Mouse (Mus musculus): ENCODE measurements around the gene Hint1. TPM values are rescaled to one million over a fixed set of nuclear protein-coding genes. Genes with fewer than 3 reads are reported as not detected.
"Not testable (repeated sequence)": the region's sequence is repeated elsewhere in the genome, so short reads cannot be mapped to it uniquely, and the experiment has no call there.

Hint1 gene
- polyA plus RNA-seq, 2 experiments from 2014 or later = 375 to 447 TPM

DNA sequence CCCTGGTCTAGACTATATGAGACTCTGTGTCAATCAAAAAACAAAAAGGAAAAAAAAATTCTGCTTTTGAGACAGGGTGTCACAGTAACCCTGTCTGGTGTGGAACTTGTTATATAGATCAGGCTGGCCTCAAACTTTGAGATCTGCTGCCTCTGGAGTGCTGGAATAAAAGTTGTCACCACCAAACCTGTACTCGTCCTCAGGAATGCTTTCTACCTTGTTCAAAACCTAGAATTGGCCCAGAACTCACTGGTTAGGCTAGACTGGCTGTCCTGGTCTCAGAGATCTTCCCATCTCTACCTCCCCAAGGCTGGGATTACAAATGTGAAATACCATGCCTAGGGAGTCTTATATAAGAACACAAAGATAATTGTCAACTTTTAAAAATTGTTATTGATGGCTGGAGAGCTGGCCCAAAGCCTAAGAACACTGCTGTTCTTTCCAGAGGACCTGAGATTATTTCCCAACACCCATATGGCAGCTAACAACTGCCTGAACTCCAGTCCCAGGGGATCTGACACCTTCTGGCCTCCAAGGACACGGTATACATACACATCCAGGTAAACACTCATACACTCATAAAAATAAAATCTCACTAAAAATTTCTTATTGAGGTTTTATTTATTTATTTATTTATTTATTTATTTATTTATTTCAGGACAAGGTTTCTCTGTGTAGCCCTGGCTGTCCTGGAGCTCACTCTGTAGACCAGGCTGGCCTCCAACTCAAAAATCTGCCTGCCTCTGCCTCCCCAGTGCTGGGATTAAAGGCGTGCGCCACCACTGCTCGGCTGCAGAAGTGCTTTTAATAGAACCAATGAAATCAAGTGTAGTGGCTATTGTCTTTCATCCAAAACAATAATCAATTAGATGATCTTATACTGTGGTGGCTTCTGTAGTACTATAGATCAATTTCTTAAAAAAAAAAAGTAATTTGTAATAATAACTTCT is 4.4 kb upstream of the Hint1 start:
- ATAC-seq = no peak

DNA sequence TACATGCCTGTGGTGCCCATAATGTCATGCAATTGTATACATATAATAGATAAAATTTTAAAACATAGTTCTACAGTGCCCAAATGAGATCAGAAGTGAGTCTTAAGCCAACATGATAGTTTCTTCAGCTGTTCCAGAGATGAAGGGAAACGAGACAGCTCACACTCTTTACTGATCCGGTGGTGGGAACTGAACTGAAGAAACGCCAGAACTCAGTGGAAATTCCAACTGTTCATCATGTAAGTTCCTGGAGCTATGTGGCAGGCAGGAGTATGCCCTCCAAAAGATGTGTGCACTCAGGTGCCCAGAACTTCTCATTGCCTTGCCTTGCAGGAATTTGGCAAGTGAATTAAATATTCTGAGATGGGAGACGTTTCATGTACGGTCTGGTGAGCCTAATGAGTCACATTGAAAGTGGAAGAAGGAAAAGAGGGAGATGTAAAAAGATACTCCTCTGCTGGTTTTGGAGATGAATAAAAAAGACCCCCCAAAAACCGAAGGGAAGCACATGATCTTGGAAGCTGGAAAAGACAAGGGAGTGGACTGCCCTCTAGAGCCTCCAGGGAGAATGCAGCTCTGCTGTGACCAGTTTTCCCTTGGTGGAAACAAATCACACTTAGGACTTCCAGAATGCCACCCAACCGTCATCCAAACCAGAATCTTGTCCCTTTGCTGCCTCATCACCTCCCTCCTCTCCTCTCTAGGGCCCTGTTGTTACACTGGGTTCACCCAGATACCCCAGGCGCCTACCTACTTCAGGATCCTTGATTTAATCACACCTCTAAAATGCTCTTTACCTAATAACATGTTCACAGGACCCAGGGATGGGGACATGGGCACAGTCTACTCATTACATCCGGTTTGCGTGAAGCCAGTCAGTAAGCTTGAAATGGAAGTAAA is 3.3 kb upstream of the Hint1 start:
- ATAC-seq = no peak

DNA sequence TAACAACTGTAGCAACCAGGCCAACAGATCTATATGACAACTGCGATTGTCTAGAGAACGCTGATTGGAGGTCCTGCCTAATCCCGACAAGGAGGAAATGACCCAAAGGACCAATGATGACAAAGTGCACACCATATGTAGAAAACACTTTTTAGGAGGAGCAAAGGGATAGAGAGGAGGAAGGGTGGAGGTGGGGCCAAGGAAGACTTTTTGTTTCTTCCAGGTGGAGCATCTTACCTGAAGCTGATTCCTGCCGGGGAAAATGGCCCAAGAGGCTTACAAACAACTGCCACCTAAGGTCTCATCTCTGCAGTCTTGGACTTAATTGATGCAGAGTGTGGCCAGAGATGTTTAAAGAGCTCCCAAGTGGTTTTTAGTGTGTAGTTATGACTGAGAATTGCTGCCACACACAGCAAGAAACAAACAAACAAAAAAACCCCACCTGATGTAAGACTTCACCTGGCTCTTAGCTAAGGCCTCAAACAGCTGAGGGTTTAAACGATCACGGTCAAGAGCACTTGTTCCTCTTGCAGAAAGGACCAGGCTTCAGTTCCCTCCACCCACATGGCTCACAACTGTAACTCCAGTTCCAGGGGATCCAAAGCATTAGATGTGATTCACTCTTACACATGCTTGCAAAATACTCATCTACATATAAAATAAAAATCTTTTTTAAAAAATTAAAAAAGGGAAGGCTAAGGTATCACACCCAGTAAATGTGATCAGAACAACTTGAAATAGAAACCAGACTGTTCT is 675 bp upstream of the Hint1 start:
- ATAC-seq = no peak

DNA sequence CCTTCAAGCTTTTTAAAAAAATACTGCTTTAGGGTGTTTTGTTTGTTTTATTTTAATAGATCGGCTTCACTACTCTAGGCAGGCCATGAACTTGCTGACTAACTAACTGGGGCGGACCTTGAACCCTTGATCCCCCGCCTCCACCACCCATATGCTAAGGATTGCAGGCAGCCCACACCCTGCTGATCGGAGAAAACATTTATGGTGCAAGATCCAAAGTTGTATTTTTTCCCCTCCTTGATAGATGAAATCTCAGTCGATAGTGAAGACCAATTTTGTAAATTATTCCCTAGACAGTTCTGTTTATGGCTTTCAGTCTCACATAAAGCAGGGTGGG is 834 bp downstream of the Hint1 start:
- no peak for ATAC-seq

DNA sequence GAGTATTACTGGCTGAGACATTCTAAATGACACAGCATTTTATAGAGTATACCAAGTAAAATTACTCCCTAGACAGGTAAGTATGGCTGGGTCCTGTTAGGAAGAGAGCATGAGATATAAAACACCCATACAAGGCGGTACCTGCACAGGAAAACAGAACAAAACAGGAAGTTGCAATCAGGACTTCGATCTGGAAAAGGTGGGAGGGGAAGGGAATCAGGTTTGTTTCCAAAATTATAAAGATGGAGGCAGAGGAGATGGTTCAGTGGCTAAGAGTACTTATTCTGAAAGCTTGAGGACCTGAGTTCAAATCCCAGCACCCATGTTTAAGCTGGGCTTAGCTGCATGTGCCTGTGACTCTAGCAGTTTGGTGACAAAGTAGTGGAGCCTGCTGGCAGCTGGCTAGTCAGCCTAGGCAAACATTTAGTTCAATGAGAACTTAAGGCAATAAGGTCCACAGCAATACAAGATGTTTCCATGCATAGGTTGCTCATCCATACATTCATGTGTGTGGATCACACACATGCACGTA is 1.8 kb downstream of the Hint1 start:
- ATAC-seq = no peak

DNA sequence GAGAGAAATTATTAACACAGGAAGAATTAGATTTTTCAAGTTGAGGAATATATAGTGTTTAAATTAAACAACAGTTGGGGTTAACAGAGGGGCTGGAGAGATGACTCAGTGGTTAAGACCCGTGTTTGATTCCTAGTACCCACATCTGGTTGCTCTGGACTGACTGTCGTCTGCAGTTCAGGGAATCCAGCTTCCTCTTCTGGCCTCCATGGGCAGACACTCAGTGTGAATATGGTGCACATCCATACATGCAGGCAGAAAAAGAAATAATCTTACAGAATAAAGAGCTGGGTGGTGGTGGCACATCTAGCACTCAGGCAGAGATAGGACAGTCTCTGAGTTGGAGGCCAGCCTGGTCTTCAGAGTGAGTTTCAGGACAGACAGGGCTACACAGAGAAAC is 2.3 kb downstream of the Hint1 start:
- ATAC-seq = no peak

DNA sequence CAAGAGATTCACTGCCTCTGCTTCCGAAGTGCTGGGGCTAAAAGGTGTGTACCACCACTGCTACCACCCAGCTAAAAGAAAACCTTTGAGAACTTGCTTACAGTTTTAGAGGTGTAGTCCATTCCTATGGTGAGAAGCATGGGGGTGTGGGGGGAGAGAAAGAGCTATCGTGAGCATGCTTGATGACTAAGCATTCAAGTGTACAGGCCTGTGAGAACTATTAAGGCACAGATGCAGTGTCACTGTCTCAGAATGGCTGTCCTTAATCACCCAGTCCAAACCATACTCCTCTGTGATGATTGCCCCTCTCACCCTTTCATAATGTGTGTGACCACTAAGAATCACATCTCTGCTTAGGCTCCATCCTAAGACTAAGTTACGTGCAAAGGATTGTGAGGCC is 3.1 kb downstream of the Hint1 start:
- no peak for ATAC-seq

DNA sequence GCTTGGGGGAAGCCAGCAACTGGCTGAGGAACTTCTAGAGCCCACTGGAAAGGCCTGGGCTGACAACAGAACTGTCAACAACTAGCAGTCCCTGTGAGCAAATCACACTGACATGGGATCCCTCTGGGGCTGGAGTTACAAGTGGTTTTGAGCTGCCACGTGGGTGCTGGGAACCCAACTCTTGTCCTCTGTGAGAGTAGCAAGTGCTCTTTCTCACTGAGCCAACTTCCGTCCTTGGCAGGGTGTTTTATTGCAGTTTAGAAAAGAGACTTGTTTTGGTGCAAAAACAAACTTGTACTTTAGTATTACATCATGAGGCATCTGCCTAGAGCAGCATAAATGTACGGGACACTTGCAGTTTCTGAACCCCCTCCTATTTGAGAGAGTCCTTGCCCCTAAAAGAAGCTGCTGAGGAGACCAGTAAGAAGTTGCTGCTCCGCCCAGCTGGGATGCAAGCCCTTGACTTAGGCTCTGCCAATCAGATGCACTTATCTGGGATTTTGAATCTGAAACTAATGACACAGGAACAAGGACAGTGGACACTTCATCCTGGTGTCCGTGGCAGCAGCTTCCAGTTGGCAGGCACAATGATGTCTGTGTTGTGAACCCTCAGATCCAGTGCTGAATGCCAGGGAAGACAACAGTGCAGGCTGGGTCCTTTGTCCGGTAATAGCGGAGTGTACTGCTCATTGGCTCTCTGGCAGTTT is 5.8 kb downstream of the Hint1 start:
- no peak for ATAC-seq

DNA sequence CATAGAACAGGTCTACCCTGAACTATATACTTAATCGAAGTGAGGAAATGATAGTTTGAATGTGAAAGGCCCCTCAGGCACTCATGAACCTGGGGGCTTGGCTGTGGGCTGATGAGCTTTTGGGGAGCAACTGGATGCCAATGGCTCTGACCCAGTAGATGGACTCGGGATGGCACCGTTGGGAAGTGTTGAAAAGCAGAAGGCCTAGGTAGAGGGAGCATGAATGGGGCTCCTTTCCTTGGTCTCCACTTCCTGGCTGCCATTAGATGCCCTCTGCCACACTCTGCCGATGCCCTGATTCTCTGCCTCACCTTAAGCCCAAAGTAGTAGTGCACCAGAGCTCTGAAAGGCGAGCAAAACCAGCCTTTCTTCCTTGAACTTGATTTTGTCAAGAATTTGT is 9.8 kb downstream of the Hint1 start:
- ATAC-seq = no peak

DNA sequence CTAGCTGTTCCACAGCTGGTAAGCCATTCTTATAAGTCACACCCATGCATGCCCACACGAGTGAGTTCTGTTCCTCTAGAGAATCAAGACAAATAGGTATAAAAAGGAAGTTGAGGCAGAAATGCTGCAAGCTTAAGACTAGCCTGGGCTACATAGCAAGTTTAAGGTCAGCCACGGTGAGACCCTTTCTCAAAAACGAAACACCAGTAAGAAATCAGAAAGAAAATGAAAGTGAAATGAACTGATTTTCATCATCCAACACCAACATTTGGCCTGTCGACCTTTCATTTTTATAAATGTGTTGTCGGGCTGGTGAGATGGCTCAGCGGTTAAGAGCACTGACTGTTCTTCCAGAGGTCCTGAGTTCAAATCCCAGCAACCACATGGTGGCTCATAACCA is 12.7 kb downstream of the Hint1 start:
- ATAC-seq = no peak

DNA sequence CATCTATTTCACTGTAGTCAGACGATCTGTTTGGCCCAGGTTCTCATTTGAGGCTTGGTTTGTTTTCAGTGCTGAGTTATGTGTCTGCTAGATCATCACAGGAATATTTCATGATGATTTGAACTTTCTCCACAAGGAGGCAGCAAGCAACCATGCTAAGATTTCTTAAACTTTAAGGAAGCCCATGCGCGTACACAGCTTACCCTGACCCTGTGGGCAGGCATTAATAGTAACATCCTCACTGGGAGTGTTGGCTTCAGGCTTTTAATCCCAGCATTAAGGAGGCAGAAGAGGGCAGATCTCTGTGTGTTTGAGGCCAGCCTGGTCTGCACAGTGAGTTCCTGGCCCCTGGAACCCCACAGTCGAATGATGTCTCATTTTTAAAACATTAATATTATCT is 13.3 kb downstream of the Hint1 start:
- peak; percentile 92 for ATAC-seq

DNA sequence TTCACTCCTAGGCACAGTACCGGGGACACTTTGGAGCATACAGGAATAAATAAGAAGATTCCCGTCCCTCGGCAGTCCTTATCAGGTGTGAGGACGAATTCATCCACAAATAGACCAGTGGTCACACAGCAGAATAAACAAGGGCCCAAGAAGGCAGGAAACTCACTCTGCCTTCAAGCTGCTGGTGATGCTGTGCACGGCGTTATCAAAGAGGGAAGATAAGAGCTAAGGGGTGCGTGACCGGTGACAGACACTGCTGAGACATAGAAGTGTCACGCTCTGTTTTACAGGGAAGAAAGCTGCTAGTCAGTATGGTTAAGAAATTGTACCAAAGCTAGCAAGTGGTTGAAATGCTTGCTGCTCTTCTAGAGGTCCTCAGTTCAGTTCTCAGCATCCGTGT is 13.7 kb downstream of the Hint1 start:
- no peak for ATAC-seq

DNA sequence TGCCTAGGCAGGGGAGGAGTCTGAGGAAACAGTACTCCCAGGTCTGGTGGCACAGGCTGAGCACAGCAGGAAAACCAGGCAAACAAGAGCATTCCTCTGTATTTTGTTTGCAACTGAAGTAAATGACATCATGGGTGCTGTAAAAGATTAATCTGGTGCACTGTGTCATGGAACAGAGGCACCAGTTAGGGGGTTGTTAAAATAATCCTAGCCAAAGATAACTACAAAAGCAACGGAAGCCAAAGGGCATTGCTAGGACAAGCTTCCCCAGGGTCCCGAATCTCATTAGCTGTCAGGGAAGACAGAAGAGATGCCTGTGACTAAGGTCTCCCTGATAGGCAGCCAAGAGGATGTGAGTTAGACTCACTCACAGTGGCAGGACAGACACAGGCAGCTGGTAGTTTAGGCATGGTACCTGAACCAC is 14.9 kb downstream of the Hint1 start:
- ATAC-seq = no peak

DNA sequence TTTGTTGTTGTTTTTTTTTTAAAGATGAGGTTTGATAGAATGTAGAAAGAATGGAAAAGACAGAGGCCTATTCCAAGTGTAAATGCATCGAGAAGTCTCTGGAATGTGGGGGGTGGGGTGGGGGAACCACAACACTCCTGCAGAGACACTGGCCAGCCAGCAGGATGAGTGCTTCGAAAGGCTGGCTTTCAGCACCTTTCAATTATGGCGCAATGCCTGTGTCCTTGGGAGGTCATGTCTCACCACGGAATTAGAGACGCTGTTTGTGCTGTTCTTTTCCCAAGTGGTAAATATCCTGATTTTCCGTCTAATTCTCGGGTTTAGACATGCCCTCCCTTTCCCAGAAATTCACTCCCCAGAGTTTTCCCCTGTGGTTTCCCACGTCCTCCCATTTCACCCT is 16.5 kb downstream of the Hint1 start:
- no peak for ATAC-seq

DNA sequence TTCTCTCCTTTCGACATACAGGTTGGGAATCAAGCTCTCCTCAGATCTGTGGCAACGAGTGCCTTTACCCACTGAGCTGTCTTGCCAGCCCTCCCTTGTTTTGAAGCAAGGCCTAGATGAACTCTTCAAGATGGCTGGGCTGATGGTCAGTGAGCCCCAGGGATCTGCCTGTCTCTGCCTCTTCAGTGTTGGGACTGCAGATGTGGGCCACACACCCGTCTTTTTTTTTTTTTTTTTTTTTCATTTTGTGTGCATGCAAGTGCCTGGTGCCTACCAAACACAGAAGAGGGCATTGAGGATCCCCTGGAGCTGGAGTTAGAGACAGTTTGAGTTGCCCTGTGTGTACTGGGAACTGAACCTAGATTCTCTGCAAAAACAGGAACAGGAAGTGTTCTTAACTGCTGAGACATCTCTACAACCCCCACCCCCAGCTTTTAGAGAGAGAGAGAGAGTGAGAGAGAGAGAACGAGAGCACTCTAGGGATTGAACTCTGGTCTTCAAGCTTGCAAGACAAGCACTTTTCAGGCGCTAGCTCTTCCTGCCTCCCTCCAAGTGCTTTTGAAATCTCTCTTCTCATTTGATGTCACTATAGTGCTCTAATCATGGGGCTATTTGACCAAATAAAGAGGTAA is 18.1 kb downstream of the Hint1 start:
- peak; percentile 76 for ATAC-seq

DNA sequence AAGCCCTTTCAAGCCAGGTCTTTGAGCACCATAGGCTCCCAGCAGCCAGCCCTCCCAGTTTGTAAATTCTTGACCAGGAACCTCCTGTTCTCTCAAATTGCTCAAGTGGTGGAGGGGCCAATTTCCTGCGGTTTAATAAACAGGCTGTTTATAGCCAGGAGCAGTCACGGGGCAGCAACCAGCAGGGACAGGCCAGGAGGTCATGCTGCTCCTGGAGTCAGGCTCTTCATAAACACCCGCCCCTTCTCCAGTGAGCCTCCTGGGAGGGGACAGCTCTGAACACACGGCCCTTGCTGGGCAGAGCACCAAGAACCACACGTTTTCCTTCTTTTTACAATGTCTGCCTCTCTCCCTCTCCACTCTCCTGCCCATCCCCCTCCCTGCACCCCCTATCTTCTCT is 18.8 kb downstream of the Hint1 start:
- no peak for ATAC-seq

DNA sequence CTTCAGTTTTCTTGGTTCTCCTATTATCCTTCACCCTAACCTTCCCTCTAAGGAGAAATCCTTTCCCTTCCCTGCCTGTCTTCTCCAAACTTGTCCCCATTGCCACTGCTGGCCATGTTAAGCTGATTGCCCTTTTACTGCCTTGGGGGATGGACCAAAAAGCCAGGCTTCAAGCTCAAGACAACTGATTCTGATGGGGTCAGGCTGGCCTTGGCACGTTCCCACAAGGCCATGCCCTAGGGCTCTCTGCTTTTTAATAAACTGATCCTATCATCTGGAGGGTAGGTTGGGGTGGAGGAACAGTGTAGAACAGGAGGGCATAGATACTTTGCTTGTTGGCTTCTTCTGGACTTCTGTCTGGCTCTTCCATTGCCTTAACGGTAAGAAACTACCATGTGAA is 19.2 kb downstream of the Hint1 start:
- ATAC-seq = no peak

DNA sequence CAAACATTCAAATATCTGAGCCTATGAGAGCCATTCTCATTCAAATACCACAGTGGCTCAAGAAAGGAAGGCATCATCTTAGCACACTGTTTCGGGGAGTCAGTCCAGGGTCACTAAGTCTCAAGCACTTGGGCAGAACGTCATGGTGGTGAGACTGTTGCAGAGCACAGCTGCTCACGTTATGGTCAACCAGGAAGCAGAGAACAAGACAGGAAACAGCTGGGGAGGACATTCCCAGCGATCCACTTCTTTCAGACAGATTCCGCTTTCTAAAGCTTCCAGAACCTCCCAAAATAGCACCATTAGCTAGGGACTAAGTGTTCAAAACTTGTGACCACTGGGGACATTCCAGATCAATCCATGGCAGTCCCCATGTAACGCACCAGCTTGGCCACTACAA is 21.7 kb downstream of the Hint1 start:
- ATAC-seq = no peak

DNA sequence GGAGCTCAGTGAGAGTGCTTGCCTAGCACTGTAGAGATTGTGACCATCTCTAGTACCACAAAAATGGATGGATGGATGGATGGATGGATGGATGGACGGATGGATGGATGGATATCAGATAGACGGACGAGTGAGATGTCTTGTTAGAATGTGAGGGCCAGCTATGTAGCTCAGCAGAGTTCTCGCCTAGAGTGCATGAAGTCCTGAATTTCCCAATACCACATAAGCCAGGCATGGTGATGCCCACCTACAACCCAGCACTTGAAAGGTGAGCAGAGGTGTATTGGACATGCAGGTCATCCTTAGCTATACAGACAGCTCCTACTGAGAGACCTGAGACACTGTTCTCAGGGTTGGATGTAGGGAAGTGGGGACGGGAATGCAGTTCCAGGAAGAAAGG is 25.2 kb downstream of the Hint1 start:
- ATAC-seq = no peak

DNA sequence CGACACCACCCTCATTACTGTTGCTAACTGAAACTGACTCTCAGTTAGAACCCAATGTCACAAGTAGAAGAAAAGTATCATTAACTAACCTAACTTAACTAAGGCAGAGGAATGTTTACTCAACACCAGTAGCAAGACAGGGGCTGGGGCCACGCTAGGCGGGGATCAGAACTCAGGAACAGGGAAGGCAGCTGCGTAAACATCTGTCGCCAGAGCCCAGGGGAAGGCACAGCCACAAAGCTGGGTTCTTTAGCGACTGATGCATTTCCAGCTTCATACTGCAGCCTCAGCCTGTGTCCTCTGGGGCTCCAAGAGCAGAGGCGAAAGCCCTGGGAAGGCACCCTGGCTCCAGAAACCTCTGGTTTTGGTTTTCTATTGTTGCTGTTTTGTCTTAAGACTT is 25.9 kb downstream of the Hint1 start:
- ATAC-seq = no peak

DNA sequence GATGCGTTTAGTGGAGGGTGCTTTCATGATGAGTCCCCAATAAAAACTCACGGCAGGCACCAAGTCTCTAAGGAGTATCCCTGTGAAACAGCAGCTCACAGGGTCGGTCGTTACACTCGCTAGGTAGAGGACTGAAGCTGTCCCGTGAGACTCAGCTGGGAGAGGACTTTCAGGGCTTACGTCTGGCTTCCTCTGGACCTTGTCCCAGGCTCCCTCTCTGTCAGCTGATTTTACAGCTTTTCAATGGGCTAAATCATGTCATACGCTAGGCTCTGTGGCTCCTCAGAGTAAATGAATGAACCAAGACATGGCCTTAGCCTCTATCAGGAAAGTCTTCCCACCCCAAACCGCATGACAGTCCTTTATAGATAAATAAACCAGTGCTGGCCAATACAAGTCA is 28.4 kb downstream of the Hint1 start:
- no peak for ATAC-seq

DNA sequence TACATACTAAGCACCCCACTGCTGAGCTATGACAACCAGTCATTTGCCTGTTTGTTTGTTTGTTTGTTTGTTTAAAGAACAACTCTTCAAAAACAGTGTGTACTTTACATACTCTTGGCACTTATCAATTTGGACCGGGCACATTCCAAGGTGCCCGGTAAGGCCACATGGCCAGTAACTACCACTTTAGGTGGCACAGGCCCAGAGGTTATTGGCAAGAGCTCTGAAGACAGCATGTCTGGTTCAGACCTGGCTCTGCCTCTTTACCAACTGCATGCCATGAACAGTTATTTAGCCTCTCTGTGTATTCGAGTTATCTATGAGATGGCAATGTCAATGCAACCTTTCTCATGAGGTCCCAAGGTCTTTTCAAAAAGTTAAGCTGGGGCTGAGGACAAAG is 30.5 kb downstream of the Hint1 start:
- ATAC-seq = not testable (repeated sequence)

Measured in CD4-positive, CD25-positive, alpha-beta regulatory T cell, adult 4 months (primary cell).